Mouse (Mus musculus) stomach, embryonic 16.5 days (tissue): ENCODE data around the gene Urod. TPM values are rescaled to one million over a fixed set of nuclear protein-coding genes. Genes with fewer than 3 reads are reported as not detected.
A peak's percentile ranks its signal among the peaks of the same experiment; 100 is the strongest.

Experiments
- ATAC-seq: fragments of 200-750 bp; cut with Nextera tagmentation; 2 replicates; pipeline ENCODE4 v1.8.0; 2017; ENCODE audit warnings: moderate number of reproducible peaks, moderate TSS enrichment; ENCODE audit not compliant: insufficient read depth, low FRiP score
- H3K27ac ChIP-seq: fragments of 300-500 bp; sonication (generic); 2 replicates; pipeline ENCODE4 v1.5.1; 2014; ENCODE audit warnings: low read length
- H3K27me3 ChIP-seq: fragments of 300-500 bp; sonication (generic); 2 replicates; pipeline ENCODE4 v1.6.1; 2014; ENCODE audit warnings: low read length, control low read depth, mixed read lengths; ENCODE audit not compliant: control insufficient read depth, insufficient read depth
- H3K36me3 ChIP-seq: fragments of 300-500 bp; sonication (generic); 2 replicates; pipeline ENCODE4 v1.6.1; 2014; ENCODE audit warnings: low read length; ENCODE audit not compliant: control insufficient read depth, insufficient read depth
- H3K4me1 ChIP-seq: fragments of 300-500 bp; sonication (generic); 2 replicates; pipeline ENCODE4 v1.6.1; 2014; ENCODE audit warnings: low read length, control low read depth, mixed read lengths; ENCODE audit not compliant: control insufficient read depth, insufficient read depth
- H3K4me2 ChIP-seq: fragments of 300-500 bp; sonication (generic); 2 replicates; pipeline ENCODE4 v1.6.1; 2014; ENCODE audit warnings: low read depth, low read length, mixed read lengths
- H3K4me3 ChIP-seq: fragments of 300-500 bp; sonication (generic); replicated peaks from 2 replicates; pipeline ENCODE4 v1.5.1; 2014; ENCODE audit warnings: mild to moderate bottlenecking, low read length
- H3K9ac ChIP-seq: fragments of 300-500 bp; sonication (generic); 2 replicates; pipeline ENCODE4 v1.6.1; 2014; ENCODE audit warnings: low read length
- H3K9me3 ChIP-seq: fragments of 300-500 bp; sonication (generic); replicated peaks from 2 replicates; pipeline ENCODE4 v1.6.1; 2016; ENCODE audit warnings: low read length, control low read depth; ENCODE audit not compliant: control insufficient read depth
- WGBS: fragments of 180-500 bp; shearing (Covaris S2); extraction: QIAGEN DNeasy Blood & Tissue Kit; methylation state at CpG from one replicate; pipeline ENCODE4 v1.1.7; 2014; 5-methylcytosine and 5-hydroxymethylcytosine counted together
- polyA plus RNA-seq: library from polyadenylated mRNA; unstranded; fragments of >200 nt; fragmentation: Nextera tagmentation; extraction: Ambion mirVana; gene quantifications from 2 replicates; pipeline ENCODE4 v1.2.1, GENCODE M21; 2015

Gene Urod
- 77.5 and 84.2 TPM in 2 replicates for polyA plus RNA-seq

DNA sequence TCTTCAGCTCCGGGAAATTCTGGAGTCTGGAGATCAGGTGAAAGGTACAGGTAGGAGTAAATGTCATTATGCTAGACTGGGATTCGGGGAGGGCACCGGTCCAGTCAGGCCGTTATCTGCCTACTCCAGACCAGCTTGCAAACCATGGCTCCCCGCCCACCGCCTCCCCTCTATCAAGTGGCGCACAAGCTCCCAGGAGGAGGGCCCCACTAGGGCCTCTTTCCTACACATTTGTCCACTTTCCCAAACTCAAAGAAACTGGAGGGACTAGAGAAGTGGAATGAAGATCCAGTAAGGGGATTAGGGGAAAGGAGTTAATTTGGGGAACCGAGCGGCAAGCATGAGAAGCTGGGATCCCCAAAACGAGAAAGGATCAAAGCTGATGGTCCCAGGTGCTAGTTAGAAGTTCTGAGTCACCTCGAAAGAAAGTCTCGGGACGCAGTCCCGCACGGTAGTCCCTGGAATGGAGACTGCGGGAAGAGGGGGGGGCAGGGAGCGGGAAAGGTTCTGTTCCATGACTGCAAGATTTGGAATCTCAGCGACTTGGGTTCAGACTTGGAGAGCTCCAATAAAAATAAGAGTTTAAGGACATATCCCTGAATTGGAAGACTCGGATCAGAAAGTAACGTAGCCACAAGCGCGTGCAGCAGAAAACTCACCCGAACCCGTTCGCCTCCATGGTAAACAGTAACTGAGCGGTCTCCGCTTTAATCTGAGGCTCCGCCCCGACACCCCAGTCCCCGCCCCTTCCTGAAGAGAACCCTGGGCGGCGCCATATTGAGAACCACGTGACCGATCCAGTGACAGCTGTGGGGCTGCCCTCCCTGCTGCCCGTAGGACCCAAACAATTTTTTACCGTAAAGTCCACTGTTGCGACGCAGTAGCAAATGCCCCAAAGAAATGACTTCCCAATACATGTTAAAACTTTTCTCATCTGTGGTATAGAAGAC is at the start of gene Urod:
Urod (minus strand) TSS at position 742 of the 950 bp plus-strand sequence.
- Histone ChIP-seq H3K4me3 (peak within 1 kb of the TSS; percentile 68), H3K9me3 (no peaks in the 10 kb centered on the region), H3K4me2 (peak within 1 kb of the TSS; percentile 96), H3K4me1 (peaks cover 19% of the 10 kb centered on the region), H3K27ac (peak within 1 kb of the TSS; percentile 44), H3K36me3 (no peaks in the 10 kb centered on the region), H3K9ac (peak within 1 kb of the TSS; percentile 77), H3K27me3 (no peaks in the 10 kb centered on the region)
- ATAC-seq = peak; percentile 97
- under 1% methylated on average over 38 of the region's 38 CpGs for WGBS

DNA sequence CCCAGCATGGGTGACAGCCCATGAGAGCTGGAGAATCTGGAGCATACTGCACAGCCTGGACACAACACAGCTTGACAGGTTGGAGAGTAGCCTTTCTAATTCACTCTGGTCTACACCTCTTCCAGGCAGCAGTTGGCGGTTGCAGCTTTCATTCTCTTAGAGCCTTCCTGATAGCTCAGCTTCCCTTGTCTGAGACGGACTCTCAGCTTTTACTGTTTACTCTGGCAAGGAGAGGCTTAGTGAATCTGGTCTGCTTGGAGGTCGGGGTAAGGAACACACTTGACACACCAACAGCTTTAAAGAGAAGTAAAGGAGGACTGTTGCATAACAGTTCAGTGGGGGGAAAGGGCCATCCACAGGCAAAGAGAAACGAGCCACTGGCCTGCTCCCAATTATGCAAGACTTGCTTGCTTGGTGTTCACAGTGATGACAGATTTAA is 47.1 kb upstream of the Urod start:
- 36% methylated on average over 4 of the region's 4 CpGs for WGBS
- Histone ChIP-seq H3K27ac (peak overlapping the region; percentile 39), H3K4me1 (peaks cover 21% of the 10 kb centered on the region), H3K36me3 (no peaks in the 10 kb centered on the region), H3K27me3 (no peaks in the 10 kb centered on the region), H3K4me3 (no peak overlapping the region), H3K9ac (no peak overlapping the region; the same call in 1 of the 2 replicates), H3K4me2 (no peak overlapping the region), H3K9me3 (no peaks in the 10 kb centered on the region)
- ATAC-seq = no peak; the same call in 1 of the 2 replicates

DNA sequence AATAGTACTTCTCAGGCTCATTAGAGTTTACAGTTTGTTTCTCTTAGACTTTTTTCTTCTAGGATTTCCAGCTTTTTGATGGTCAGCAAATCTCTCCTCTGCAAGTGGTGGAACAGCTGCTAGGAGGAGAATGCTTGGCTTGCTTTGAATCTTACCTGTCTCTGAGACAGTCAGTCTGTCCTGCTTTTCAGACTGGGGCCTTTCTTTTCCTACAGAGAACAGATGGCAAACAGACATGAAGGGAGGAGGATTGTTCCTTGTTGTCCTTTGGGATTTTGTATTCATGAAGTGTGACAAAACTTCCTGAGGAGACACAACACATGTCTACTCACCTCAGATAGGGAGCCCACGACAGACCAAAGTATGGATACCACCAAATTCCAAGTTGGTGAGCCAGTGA is 46.6 kb upstream of the Urod start:
- Histone ChIP-seq H3K9ac (no peak overlapping the region), H3K27ac (peak overlapping the region; percentile 39), H3K4me2 (no peak overlapping the region), H3K27me3 (no peaks in the 10 kb centered on the region), H3K4me3 (no peak overlapping the region), H3K36me3 (no peaks in the 10 kb centered on the region), H3K4me1 (peaks cover 21% of the 10 kb centered on the region), H3K9me3 (no peaks in the 10 kb centered on the region)
- no peak for ATAC-seq
- WGBS = 58% methylated on average over 1 of the region's 1 CpGs

DNA sequence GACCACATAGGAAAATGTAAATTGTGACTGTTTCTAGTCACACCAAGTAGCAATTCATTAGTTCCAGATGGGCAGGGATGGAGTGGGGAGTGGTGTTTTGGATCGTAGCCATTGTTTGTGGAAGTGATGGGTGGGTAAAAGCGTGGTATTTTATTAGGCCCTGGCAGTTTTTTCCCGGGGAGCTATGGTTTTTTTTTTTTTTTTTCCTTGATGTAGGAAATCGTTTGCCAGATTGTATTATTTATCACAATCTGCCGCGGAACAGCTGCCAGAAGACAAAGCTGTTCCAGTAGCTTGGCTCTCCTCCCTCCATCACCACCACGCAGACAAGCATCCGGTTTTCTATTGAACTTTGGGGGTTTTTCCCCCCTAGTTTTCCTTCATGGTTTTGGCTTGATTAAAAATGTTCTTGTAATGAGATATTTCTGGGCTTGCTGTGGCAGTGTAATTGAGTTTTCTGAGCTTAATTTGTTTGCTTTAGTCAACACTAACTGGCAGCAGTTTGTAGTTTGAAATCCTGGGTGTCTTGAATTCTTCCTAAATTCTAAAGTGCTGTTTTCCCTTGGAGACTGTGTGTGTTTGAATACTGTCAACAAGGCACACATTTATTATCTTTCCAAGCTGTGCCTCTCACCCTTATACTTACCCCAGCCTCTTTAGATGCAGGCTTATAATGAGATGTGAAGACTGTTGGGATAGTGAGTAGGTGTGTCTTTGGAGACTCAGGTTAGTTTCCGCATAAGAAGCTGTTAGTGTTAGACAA is 45.9 kb upstream of the Urod start:
- Histone ChIP-seq H3K9me3 (no peaks in the 10 kb centered on the region), H3K4me3 (no peak overlapping the region), H3K9ac (no peak overlapping the region), H3K27ac (peak overlapping the region; percentile 73), H3K36me3 (no peaks in the 10 kb centered on the region), H3K4me2 (0 out of 2 replicates have a peak overlapping the region, but pooled peaks have one; percentile 4), H3K4me1 (peaks cover 21% of the 10 kb centered on the region), H3K27me3 (no peaks in the 10 kb centered on the region)
- WGBS = 26% methylated on average over 9 of the region's 9 CpGs
- ATAC-seq = no peak

DNA sequence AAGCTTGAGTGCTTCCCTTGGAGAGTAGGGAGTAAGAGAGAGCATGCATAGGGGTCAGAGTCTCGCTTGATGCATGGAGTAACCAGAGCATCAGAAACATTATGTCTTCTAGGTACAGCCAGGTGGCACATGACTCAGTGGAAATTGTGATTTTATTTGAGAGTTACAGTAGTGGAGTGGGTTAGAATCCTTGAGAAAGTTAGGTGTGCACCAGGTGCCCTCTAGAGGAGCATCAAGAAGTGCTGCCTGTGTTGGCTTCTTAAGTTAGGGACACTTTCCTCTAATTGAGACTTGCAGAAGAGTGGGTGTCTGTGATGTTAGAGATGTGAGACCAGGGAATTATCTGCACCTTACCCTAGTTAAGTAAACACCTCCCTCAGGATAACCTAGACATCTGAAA is 36.9 kb upstream of the Urod start:
- H3K4me1 ChIP-seq = no peaks in the 10 kb centered on the region
- H3K9ac ChIP-seq = no peak overlapping the region
- H3K4me3 ChIP-seq = no peak overlapping the region
- no peaks in the 10 kb centered on the region for H3K9me3 ChIP-seq
- H3K36me3 ChIP-seq = no peaks in the 10 kb centered on the region
- no peak for ATAC-seq
- 81% methylated on average over 1 of the region's 1 CpGs for WGBS
- no peak overlapping the region for H3K27ac ChIP-seq
- no peaks in the 10 kb centered on the region for H3K27me3 ChIP-seq
- H3K4me2 ChIP-seq = no peak overlapping the region

DNA sequence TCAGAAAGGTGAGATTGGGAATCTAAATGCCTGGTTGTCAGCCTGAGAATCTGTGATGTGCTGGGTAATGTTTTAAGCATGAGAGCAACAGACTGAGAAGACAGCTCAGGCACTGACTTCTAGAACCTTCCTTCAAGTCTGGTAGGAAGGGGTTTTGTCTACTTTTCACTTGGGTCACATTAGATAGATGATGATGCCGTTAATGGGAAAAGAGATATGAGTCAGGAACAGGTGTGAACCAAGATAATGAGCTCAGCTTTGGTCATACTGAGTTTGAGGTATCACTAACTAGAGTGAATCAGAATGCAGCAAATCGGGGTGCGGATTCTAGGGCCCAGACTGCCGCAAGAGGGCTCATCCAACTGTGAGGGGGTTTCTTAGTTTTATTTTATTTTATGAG is 29.3 kb upstream of the Urod start:
- Histone ChIP-seq H3K9ac (no peak overlapping the region), H3K27me3 (no peaks in the 10 kb centered on the region), H3K9me3 (no peaks in the 10 kb centered on the region), H3K27ac (no peak overlapping the region), H3K36me3 (no peaks in the 10 kb centered on the region), H3K4me2 (no peak overlapping the region), H3K4me3 (no peak overlapping the region), H3K4me1 (peaks cover 5% of the 10 kb centered on the region)
- ATAC-seq = no peak
- WGBS = 97% methylated on average over 4 of the region's 4 CpGs

DNA sequence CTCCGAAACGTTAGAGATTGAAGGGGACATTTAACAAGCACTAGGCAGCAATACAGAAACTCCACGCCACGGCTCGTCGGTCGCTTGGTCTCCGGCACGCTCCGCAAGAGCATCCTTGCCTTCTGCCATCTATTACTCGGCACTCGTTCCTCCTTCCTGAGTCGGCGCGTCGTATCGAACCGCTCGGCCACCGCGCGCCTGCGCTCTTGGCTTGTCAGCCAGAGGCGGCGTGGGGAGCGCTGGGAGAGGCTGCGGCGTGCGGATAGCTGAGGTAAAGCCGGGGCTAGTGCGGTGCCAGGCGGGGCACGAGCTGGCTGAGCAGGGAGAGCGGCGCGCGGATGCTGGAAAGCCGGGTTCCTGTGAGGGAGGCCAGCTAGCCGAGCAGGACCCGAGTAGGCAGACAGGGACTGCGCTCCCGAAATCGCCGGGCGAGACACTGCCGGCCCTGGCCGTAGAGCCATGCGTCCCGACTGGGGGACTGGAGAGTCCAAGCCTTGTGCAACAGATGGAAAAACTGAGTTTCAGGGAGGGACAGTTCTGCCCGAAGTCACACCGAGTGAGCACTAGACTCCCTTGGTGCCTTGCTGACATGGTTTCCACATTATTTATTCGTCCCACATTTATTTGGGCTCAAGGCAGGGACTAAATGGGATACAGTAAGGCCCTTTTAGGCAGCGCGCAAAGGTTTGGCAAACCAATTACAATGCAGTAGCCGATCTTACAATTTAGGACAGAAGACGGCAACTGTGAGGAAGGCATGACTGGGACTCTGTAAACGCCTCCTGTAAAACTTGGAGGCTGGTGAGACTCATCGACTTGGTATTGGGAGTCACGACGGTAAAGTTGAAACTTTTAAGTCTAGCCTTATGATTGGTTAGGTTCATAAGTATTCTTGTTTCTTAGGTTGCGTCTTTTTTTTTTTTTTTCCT is 25.3 kb upstream of the Urod start, which contains the start of gene Eif2b3:
Eif2b3 (plus strand) TSS at position 197 of the 929 bp plus-strand sequence.
- Histone ChIP-seq H3K36me3 (no peaks in the 10 kb centered on the region), H3K9me3 (no peaks in the 10 kb centered on the region), H3K27ac (peak within 1 kb of the TSS; percentile 35; the same call in 1 of the 2 replicates), H3K4me1 (peaks cover 5% of the 10 kb centered on the region), H3K4me2 (peak within 1 kb of the TSS; percentile 87), H3K9ac (peak within 1 kb of the TSS; percentile 94), H3K27me3 (no peaks in the 10 kb centered on the region), H3K4me3 (peak within 1 kb of the TSS; percentile 97)
- peak; percentile 96 for ATAC-seq
- WGBS = under 1% methylated on average over 61 of the region's 61 CpGs

DNA sequence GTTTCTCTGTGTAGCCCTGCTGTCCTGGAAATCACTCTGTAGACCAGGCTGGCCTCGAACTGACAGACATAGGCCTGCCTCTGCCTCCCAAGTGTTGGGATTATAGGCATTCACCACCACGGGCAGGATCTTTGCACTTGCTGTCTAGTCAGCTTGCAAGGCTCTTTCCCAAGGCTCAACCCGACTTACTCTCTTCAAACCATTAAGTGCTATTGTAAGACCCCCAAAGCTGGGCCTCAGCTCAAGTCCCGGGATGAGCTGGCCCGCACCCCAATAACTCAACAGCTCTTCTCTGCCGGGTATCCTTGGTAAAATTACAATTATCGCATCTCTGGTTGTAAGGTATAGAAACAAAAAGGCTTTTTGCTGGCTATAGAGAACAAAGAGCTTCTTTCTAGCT is 24.1 kb upstream of the Urod start:
- Histone ChIP-seq H3K27ac (no peak overlapping the region), H3K9ac (no peak overlapping the region), H3K4me3 (no peak overlapping the region), H3K36me3 (no peaks in the 10 kb centered on the region), H3K4me2 (no peak overlapping the region), H3K27me3 (no peaks in the 10 kb centered on the region), H3K9me3 (no peaks in the 10 kb centered on the region), H3K4me1 (peaks cover 5% of the 10 kb centered on the region)
- WGBS = 86% methylated on average over 7 of the region's 7 CpGs
- no peak for ATAC-seq
